Mouse (Mus musculus): ENCODE results near the gene Orai2.
"Not testable (repeated sequence)": the region's sequence is repeated elsewhere in the genome, so short reads cannot be mapped to it uniquely, and the experiment has no call there.

Orai2 gene

DNA sequence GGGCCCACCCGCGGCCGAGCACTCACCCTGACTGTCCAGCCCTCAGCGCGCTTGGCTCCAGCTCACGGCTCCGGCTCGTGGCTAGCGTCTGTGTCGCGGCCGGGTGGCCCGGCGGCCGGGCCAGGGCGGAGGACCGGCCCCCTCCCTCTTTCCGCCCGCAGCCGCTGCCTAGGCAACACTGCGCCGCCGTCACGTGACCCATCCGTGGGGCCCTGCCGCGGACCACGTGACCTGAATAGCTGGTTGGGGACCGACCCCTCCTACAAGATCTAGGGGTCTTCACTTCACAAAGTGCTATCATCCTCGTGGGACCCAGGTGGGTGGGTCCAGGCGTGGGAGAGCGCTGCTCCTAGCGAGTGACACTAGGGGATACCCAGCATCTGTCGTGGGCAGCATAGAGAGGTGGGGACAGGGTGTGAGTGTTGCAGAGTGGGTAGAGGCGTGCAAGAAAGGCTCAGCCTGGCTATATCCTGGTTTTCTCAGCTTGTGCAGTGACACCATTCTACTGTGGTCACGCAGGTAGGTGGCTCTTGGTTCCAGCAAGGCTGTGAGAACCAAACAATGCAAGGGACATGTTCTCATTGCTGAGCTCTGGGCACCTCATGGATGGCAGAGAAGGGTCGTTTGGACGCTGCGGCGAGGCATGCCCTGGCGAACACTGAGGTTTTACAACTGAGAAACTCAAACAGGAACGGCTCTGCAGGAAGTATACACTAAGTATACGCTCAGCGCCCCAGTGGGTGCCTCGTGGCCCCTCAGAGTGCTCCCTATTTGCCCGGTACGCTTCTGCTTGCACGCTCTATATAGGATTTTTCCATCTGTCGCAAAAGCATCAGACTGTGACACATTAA lies at the start of gene Orai2:
Gene Orai2 (minus strand): TSS at position 202 of the 851 bp plus-strand sequence.
- peak; percentile 70 to 80 for DNase-seq (ENCODE audit: low spot score in 2 of 2)

GRCm38 (mm10) chr5:136218585-136218984 lies 48.1 kb upstream of the Orai2 start:
- no peak for DNase-seq (ENCODE audit: low spot score in 2 of 2)

DNA sequence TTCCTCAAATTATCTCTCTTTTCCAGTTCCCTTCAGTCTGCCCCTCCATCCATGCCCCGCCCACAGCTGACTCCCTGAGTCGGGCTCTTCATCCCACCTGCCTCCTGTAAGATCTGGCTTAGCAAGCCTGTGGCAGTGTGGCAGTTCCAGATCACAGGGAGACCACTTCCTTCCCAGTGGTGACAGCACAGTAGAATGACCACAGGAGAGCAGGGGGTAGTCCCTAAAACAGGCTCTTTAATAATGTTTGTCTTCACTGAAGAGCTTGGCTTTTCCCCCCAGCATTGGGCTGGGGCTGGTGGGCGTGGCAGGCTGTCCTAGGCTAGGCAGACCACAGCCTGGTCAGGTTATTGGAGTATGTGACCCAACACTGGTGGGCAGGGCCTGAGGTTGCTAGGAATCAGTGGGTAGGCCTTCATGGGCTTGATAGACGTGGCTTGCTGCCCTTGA lies 47.4 kb upstream of the Orai2 start:
- DNase-seq (ENCODE audit: low spot score in 2 of 2): no peak

DNA sequence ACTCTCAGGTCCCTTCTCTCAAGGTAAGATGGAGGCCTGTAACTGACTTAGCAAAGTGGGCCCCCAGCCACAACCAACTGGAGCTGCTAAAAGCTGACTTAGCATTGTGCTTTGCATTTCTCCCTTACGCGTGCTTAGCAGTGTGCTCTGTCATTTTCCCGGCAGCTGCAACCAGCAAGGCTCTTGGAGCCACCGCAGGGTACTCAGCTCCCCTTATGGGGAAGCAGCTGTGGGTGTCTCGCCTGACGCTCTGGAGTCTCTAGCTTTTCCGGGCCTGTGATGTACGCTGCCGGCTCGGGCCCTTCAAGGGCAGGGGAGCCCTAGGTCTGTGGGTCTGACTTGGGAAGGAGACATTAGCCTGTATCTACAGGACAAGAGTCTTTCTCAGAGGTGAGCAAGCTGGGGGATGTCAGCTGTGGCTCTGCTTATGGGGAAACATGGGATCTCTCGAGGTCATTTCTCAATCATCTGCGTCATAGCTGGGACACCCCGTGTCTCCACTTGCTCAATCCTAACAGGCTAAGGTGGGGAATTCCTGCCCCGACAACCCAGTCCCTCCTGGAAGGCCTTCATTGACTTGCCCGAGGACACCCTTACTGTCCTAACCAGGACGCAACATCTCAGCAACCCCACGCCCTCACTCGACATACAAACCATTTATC lies 46.6 kb upstream of the Orai2 start:
- no peak for DNase-seq (ENCODE audit: low spot score in 2 of 2)

GRCm38 (mm10) chr5:136215958-136216357 lies 45.4 kb upstream of the Orai2 start:
- DNase-seq (ENCODE audit: low spot score in 2 of 2): no peak

DNA sequence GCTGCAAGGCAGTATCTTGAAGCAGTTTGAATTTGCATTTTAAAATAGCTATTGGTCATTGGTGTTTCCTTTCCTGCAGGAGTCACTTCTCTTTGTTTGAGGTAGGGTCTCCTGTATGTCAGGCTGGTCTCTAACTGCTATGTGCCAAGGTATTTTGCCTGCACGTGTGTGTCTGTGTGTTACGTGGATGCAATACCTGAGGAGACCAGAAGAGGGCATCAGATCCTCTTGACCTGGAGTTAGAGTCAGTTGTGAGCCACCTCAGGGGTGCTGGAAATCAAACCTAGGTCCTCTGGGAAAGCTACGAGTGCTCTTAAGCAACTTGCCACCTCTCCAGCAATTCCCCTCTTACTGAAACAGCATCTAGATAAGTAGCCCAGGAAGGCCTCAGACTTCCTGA lies 44.7 kb upstream of the Orai2 start:
- DNase-seq (ENCODE audit: low spot score in 2 of 2): no peak

DNA sequence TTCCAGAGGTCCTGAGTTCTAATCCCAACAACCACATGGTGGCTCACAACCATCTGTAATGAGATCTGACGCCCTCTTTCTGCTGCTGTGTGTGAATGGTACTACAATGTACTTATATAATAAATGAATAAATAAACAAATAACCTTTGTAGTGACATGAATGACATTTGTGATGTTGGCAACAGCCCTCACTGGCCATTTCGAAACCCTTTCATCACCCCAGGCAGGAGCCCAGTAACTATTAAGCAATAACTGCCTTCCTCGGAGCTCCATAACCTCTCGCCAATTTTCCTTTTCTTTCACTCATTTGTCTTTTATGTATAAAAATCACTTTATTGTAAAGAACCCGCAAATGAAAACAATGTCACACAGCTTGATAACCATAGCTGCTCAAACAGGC lies 43.2 kb upstream of the Orai2 start:
- no peak for DNase-seq (ENCODE audit: low spot score in 2 of 2)

GRCm38 (mm10) chr5:136212716-136213115 lies 42.2 kb upstream of the Orai2 start:
- DNase-seq (ENCODE audit: low spot score in 2 of 2): no peak

- DNase-seq (ENCODE audit: low spot score in 2 of 2): not testable (repeated sequence)
Observed at GRCm38 (mm10) chr5:136211341-136212102, 41.0 kb upstream of the Orai2 start.

- no peak for DNase-seq (ENCODE audit: low spot score in 2 of 2)
Observed at GRCm38 (mm10) chr5:136210549-136210948, 40.0 kb upstream of the Orai2 start.

GRCm38 (mm10) chr5:136201832-136202231 lies 31.3 kb upstream of the Orai2 start:
- DNase-seq (ENCODE audit: low spot score in 2 of 2): peak in 1 of 2 experiments; percentile 56

GRCm38 (mm10) chr5:136199526-136199925 lies 29.0 kb upstream of the Orai2 start:
- no peak for DNase-seq (ENCODE audit: low spot score in 2 of 2)

DNA sequence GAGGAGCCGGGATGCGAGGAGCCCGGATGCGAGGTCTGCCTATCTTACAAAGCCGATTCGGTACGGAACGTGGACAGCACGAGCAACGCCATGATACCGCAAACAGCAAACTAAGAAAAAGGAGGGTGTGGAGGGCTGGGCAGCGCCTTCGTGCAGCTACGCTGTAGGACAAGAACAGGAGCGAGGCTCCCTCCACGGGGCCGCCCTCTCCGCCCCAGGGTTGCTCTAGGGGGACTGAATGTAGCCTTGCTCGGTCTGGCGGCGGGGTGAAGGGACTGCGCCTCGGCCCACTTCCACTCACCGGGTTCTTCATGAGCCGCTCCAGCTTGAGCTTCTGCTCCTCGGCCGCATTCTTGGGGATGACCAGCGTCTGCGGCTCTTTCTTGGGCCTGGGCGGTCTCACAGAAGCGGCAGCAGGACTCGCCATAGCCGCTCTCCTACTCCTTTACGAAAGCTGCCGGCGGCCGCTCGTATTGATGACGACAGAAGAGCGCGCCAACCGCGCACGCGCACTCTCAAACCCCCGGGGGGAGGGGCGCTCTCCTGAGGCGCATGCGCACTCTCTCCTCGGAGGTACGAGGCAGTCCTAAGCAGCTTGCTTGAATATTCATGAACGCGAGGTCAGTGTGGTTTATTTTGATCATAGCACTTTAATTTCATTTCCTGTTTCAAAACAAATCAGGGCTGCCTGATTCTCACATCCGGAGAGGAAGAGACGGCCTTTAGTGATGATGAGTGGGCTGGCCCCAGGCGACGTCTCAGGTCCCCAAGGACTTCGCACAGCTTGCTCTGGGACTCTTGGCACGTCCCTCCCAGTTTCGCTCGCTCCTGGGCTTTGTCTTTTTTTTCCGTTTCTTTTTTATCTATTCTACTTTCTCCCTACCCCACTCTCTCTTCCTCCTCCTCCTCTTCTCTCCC lies 28.2 kb upstream of the Orai2 start, which contains the start of gene Prkrip1:
Gene Prkrip1 (minus strand): TSS at position 490 of the 918 bp plus-strand sequence.
- DNase-seq (ENCODE audit: low spot score in 2 of 2): peak; percentile 90 to 92

DNA sequence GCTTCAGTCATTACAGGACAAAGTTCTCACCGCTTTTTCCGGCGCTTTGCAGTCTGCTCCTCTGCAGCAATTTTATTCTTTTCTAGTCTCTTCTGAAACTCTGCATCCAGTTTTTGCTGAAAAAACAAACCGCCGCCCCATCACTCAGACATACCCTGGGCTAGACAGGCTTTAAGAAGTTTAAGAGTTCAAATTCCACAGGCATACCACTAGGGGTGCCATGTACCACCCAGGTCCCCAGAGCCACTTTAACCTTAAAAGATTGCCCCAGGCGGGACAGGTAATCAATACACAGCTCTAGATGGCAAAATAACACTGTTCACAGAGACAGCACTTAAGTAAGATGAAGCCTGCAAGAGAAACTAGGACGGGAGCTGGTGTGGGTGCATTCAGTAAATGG lies 21.4 kb upstream of the Orai2 start:
- DNase-seq (ENCODE audit: low spot score in 2 of 2): no peak

DNA sequence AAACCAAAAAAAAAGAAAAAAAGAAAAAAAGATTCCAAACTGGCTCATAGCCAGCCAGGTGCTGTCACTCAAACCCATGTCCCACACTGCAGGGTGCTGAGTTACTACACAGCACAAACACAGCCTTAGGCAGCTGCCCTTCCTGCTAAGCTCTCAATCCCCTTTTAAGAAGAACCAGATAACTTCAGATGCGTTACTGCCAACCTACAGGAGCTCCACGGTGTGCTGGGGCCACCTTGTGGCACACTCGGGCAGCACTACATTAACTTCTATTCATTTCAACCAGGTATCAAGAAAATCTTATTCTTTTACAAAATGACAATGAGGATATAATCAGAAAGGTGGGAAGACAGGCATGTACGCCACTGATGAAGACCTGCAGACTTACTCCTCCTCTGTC lies 16.2 kb upstream of the Orai2 start:
- DNase-seq (ENCODE audit: low spot score in 2 of 2): no peak

DNA sequence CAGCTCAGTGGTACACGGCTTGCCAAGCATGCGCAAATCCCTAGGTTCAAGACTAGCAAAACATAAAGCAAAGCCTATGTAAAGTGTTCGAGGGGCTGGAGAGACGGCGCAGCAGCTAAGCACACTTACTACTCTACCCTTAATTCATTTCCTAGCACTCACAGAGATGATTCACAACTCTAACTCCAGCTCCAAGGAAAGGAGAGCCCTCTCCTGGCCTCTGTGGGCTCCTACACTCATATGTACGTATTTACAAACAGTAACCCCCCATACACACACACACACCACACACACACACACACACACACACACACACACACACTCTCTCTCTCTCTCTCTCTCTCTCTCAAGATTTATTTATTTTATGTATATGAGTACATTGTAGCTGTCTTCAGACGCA lies 13.3 kb upstream of the Orai2 start:
- no peak for DNase-seq (ENCODE audit: low spot score in 2 of 2)

DNA sequence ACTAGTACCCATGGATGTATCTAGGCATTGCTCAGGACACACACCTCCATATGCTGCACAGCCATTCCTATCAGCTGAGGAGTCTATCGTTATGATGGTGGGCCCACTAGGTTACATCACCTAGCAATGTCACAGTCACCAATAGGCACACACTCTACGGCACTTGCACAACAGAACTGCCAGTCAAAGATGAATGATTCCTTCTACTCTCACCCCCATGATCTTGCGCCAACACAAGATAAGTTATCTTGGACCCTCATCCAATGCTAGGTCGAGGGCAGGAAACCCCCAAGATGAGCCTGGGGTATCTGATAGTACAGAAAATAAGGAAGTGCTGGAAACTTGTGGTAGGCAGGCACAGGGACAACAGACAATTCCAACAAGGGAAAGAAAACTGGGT lies 12.3 kb upstream of the Orai2 start:
- DNase-seq (ENCODE audit: low spot score in 2 of 2): no peak

- DNase-seq (ENCODE audit: low spot score in 2 of 2): no peak
Observed at GRCm38 (mm10) chr5:136182049-136182448, 11.5 kb upstream of the Orai2 start.

GRCm38 (mm10) chr5:136181197-136181596 lies 10.7 kb upstream of the Orai2 start:
- DNase-seq (ENCODE audit: low spot score in 2 of 2): no peak

- no peak for DNase-seq (ENCODE audit: low spot score in 2 of 2)
Observed at GRCm38 (mm10) chr5:136179594-136179993, 9.1 kb upstream of the Orai2 start.

Data from urinary bladder, postnatal 4 days (tissue).